Mouse (Mus musculus): Measurements from ENCODE around the gene Pax7. TPM values are rescaled to one million over a fixed set of nuclear protein-coding genes. Genes with fewer than 3 reads are reported as not detected.
A peak's percentile ranks its signal among the peaks of the same experiment; 100 is the strongest.

Gene Pax7
- total RNA-seq, 2 experiments from 2014 or later = 21.6 to 22.3 TPM

- DNase-seq (ENCODE audit: low spot score in 2 of 2) = no peak
Measured at GRCm38 (mm10) chr4:139693315-139693714, 140.0 kb downstream of the Pax7 start.

GRCm38 (mm10) chr4:139689627-139690269 lies 143.6 kb downstream of the Pax7 start:
- DNase-seq (ENCODE audit: low spot score in 2 of 2) = peak in 1 of 2 experiments; percentile 52

GRCm38 (mm10) chr4:139688058-139688457 lies 145.3 kb downstream of the Pax7 start:
- DNase-seq (ENCODE audit: low spot score in 2 of 2) = no peak

Other genes starting within 250 kb of the Pax7 start
- not detected for gene Gm21969, start 230.3 kb downstream of the Pax7 start, total RNA-seq (2021)
- gene Aldh4a1, start 210.7 kb downstream of the Pax7 start, total RNA-seq (2021) = 10 to 100 TPM; 26.0 to 34.7 TPM
- gene Tas1r2, start 180.0 kb downstream of the Pax7 start, total RNA-seq (2021) = not detected
- 1 to 10 TPM in 1 of 2 experiments, under 1 TPM in 1; 0.44 to 1.3 TPM for gene Klhdc7a, start 134.5 kb upstream of the Pax7 start, total RNA-seq (2021)

All from gastrocnemius, postnatal 4 days (tissue).